Mouse (Mus musculus): ENCODE measurements around the gene Emilin2. TPM values are rescaled to one million over a fixed set of nuclear protein-coding genes. Genes with fewer than 3 reads are reported as not detected.

The Emilin2 gene
- polyA plus RNA-seq, 1 experiment = 7.0 TPM

DNA sequence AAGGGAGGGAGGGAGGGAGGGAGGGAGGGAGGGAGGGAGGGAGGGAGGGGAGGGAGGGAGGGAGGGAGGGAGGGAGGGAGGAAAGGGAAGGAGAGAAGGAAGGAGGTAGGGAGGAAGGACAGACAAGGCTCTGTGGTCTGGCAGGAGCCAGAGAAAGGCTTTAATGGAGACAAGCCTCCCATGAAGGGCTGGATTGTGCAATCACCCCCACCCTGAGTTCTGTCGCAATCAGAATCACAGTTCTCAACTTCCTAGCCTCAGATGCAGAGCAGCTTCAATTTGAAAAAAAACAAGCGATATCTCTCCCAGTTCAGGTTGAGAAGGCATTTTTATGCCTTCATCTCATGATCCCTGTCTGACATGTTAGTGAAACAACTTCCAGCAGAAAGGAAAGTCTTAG lies 11.4 kb downstream of the Emilin2 start:
- no peak for DNase-seq (ENCODE audit: low spot score)

GRCm38 (mm10) chr17:71299879-71300278 lies 11.9 kb downstream of the Emilin2 start:
- DNase-seq (ENCODE audit: low spot score) = no peak

DNA sequence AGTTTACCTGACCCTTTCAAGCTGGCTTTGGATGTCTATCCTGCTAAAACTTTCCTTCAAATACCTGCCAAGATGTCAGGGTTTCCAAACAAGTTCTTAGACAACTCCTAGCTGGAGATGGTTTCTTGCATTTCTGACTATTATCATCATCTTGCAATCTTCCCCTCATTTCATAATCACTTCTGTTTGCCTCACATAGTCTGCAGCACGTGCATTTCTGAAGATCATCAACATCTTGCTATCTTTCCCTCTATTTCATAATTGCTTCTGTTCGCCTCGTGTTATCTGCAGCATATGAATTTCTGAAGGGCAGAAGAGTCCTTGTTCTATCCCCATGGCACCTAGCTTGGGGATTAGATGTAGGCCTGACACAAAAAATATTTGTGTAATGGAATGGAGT lies 17.2 kb downstream of the Emilin2 start:
- DNase-seq (ENCODE audit: low spot score) = no peak

DNA sequence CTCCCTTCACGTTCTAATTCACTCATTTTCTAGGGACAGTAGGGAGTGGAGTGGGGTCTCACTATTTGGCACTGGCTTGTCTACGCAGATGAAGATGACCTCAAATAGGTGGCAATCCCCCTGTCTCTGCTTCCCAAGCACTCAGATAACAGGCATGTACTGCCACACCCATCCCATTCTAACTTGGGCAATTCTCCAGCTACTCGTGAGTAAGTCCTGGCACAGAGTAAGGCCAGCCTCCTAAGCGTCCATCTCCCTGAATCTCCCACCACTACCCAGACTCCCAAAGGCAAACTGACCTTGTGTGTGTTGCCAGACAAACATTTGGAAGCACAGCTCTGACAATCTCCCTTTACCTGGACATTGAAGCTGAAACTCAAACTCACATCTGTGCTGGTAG lies 18.9 kb downstream of the Emilin2 start:
- DNase-seq (ENCODE audit: low spot score) = no peak

- DNase-seq (ENCODE audit: low spot score) = no peak
Observed at GRCm38 (mm10) chr17:71291897-71292420, 19.8 kb downstream of the Emilin2 start.

DNA sequence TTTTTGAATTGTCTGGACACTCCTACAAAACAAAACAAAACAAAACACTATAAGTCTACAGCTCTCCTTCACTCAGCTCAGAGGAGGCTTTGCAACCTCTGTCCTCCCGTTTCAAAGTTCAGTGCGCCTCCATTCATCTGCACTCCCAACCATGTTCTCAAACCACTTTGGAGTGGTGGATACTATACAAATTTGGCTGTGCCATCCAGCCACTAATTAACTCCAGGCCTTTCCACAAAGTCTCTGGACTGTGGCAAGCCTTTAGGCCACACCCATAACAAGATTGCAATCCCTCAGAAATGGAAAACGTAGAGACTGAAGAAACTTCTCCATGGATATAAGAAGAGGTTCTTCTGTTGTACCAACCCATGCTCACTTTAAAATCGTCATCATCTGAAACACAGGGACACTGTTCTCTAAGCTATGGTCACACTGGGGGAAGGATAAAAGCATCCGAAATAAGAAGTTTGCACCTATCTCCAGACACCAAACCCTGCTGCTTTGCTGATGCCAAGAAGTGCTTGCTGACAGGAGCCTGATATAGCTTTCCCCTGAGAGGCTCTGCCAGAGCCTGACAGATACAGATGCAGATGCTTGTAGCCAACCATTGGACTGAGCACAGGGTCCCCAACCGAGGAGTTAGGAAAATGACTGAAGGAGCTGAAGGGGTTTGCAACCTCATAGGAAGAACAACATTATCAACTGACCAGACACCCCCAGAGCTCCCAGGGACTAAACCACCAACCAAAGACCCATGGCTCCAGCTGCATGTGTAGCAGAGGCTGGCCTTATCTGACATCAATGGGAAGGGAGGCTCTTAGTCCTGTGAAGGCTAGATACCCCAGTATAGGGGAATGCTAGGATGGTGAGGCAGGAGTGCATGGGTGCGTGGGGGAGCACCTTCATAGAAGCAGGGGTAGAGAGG lies 21.0 kb downstream of the Emilin2 start:
- no peak for DNase-seq (ENCODE audit: low spot score)

- no peak for DNase-seq (ENCODE audit: low spot score)
Observed at GRCm38 (mm10) chr17:71289572-71290176, 22.1 kb downstream of the Emilin2 start.

DNA sequence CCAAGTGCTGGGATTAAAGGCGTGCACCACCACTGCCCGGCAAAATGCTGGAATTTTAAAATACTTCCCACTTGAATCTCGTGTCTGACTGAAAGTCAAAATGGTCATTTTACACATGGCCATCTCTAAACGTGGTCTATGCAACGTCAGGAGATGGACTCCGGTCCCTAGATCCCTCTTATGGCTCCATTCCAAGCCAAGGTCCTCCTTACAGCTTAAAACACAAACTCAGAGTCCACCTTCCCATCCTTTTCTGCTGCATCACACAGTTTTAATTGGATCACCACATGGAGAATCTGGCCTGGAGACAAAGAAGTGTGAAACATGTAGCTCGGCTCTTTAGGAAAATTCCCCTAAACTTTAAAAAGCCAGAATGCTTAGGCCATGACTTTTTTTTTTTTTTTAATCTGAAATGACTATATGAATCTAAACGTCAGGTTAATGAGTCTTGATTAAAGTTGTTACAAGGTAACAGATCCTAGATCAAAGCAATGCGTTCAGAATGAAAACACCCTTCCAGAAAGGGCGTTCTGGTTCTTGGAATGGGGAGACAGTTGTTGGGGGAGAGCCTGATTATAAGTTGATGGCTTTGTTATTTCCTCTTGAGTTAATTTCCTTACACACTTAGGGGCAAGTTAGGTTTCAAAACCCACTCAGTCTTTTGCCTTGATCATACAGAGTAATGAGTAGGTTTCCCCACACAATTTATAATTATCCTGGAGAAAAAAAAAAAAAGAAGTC lies 22.8 kb downstream of the Emilin2 start:
- DNase-seq (ENCODE audit: low spot score) = no peak

- DNase-seq (ENCODE audit: low spot score) = no peak
Observed at GRCm38 (mm10) chr17:71288145-71288758, 23.5 kb downstream of the Emilin2 start.

- no peak for DNase-seq (ENCODE audit: low spot score)
Observed at GRCm38 (mm10) chr17:71287586-71287985, 24.2 kb downstream of the Emilin2 start.

DNA sequence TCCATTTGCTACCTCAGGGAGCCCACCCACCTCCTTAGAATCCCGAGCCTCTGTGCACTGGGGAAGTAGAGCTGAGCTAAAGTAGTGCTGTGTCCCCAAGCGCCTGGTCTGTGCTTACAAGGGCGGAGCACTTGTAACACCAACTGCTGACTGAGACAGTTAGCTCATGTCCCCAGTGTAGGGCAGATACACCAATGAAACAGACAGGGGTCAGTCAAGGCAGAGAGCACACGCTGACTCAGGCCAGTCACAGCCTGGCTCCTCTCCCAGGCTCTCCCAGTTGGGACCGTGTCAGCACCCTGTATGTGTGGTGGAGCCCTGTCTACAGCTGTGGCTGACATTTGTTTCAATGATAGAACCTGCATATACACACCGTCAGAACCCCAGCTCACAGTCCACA lies 25.8 kb downstream of the Emilin2 start:
- DNase-seq (ENCODE audit: low spot score) = no peak

DNA sequence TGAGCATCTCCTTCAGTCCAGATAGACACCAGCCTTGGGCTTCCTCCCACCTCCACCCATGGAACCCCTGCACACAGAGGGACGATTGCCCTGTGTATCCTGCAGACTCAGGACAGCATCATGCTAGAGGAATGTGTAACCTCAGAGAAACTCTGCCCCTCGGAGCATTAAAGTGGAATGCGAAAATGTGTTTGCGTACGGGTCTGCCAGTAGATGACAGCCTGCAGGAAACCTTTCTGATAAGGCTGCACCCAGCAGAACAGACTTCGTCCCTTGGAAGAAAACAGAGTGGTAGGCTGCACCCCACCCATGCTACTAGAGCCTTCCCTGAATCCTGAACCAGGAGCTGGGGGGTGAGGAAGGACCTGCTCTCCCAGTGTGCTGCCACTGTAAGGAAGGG lies 26.9 kb downstream of the Emilin2 start:
- no peak for DNase-seq (ENCODE audit: low spot score)

- DNase-seq (ENCODE audit: low spot score) = no peak
Observed at GRCm38 (mm10) chr17:71283237-71283636, 28.5 kb downstream of the Emilin2 start.

DNA sequence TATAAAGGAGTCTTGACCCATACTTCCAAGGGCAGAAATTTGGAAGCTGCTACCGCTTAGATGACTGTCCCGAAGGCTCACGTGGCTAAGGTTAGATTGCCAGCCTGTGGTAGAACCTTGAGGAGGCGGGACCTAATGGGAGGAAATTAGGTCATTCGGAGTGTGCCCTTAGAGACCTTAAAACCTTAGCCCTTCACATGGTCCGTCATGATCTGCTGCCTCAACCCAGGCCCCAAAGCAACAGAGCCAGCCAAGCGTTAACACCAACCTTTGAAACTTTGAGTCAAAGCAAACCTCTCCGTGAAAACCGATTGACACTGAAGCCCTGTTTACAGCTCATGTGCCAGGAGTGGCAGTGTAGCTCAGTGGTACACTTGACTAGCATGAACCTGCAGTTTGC lies 29.1 kb downstream of the Emilin2 start:
- DNase-seq (ENCODE audit: low spot score) = no peak

DNA sequence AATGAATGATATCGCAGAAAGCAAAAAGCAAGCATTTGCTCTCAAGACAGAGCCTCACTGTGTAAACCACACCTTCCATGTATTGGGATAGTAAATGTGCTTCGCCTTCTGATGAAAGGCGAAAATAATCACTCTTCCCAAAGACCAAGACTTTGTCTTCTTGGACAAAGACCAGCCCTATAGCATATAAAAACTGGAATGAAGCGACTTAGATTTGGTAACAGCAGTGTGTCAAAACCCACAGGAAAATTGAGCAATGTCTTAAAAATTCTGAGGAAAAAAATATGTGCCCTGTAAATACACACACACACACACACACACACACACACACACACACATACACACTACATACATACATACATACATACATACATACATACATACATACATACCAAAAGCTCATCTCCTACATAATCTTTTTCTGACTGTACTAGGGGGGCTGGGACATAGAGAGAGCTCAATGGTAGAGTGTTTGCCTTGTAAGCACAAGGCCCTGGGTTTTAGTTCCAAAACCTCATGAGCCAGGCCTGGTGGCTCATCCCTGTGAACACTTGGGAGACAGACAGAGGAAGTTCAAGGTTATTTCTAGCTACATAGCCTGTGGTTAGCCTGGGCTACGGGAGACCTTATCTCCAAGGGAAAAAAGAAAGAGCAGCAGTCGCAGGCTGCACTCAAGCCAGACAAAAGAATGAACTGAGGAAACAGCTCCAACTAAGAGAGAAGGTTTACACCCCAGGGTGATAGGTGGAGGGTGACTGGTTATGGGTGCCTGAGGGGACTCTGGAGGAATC lies 33.9 kb downstream of the Emilin2 start:
- no peak for DNase-seq (ENCODE audit: low spot score)

- no peak for DNase-seq (ENCODE audit: low spot score)
Observed at GRCm38 (mm10) chr17:71276771-71277170, 35.0 kb downstream of the Emilin2 start.

- DNase-seq (ENCODE audit: low spot score) = no peak
Observed at GRCm38 (mm10) chr17:71273901-71274300, 37.9 kb downstream of the Emilin2 start.

GRCm38 (mm10) chr17:71268599-71268998 lies 43.2 kb downstream of the Emilin2 start:
- no peak for DNase-seq (ENCODE audit: low spot score)

DNA sequence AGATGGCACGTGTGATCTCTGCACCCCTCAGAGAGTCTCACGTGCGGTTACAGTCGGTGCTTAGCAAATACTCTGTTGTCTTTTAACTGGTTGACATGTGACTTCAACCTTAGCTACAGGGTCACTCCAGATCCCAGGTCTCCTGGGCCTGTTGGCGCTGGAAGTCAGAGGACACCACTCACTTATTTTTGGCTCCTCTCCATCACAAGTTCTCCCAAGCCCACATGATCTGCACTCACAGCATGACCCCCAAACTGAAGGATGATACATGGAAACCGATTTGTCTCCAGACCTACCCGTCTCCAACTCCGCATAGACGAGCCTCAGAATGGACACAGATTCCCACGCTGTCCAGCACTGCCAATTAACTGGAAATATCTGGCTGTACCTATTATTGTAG lies 43.6 kb downstream of the Emilin2 start:
- DNase-seq (ENCODE audit: low spot score) = no peak

DNA sequence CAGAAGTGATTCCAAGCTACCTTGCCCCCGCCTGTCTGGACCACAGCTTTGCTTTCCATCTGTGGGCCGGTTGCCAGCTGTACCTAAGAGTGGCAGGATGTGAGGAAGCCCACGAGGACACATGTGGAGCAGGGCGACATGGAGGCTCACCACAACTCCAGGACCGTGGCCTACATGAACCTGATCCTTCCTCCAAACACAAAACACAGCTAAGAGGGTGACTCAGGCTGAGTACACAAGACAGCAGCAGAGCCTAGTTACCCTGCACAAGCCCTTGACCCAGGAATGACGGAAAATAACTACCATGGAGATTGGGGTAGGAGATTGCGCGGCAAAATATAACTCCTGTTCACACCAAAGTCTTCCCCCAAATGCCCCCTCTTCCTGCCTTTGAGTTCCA lies 44.4 kb downstream of the Emilin2 start:
- no peak for DNase-seq (ENCODE audit: low spot score)
